Mouse (Mus musculus) heart, embryonic 15.5 days (tissue): Measurements from ENCODE around the gene Plekhm3. TPM values are rescaled to one million over a fixed set of nuclear protein-coding genes. Genes with fewer than 3 reads are reported as not detected.

Experiments
- ATAC-seq: fragments of 200-750 bp; cut with Nextera tagmentation; replicated peaks from 2 replicates; pipeline ENCODE4 v1.8.0; 2017; ENCODE audit warnings: low read depth, moderate TSS enrichment; ENCODE audit not compliant: insufficient number of reproducible peaks, insufficient read depth, low FRiP score
- H3K27ac ChIP-seq: fragments of 300-500 bp; sonication (generic); 2 replicates; pipeline ENCODE4 v1.5.1; 2015; ENCODE audit warnings: mild to moderate bottlenecking, inconsistent platforms
- H3K27me3 ChIP-seq: fragments of 300-500 bp; sonication (generic); 2 replicates; pipeline ENCODE4 v1.6.1; 2015; ENCODE audit warnings: inconsistent platforms
- H3K36me3 ChIP-seq: fragments of 300-500 bp; sonication (generic); 2 replicates; pipeline ENCODE4 v1.6.1; 2015; ENCODE audit warnings: mild to moderate bottlenecking, inconsistent platforms
- H3K4me1 ChIP-seq: fragments of 300-500 bp; sonication (generic); replicated peaks from 2 replicates; pipeline ENCODE4 v1.6.1; 2015; ENCODE audit warnings: inconsistent platforms
- H3K4me2 ChIP-seq: fragments of 300-500 bp; sonication (generic); 2 replicates; pipeline ENCODE4 v1.6.1; 2015; ENCODE audit warnings: inconsistent platforms, mild to moderate bottlenecking, moderate library complexity
- H3K4me3 ChIP-seq: fragments of 300-500 bp; sonication (generic); 2 replicates; pipeline ENCODE4 v1.5.1; 2015; ENCODE audit warnings: mild to moderate bottlenecking, inconsistent platforms
- H3K9ac ChIP-seq: fragments of 300-500 bp; sonication (generic); 2 replicates; pipeline ENCODE4 v1.6.1; 2015; ENCODE audit warnings: mild to moderate bottlenecking, inconsistent platforms
- H3K9me3 ChIP-seq: fragments of 300-500 bp; sonication (generic); replicated peaks from 2 replicates; pipeline ENCODE4 v1.6.1; 2016; ENCODE audit warnings: inconsistent platforms
- WGBS: fragments of 180-500 bp; shearing (Covaris S2); methylation state at CpG from one replicate; pipeline ENCODE4 v1.1.7; 2015; ENCODE audit warnings: mixed read lengths; 5-methylcytosine and 5-hydroxymethylcytosine counted together
- polyA plus RNA-seq: library from polyadenylated mRNA; unstranded; fragments of >200 nt; fragmentation: Nextera tagmentation; extraction: Ambion mirVana; gene quantifications from 2 replicates; pipeline ENCODE4 v1.2.1, GENCODE M21; 2015

Plekhm3 gene
- polyA plus RNA-seq, 1 experiment from 2014 or later, result 5.8 TPM

DNA sequence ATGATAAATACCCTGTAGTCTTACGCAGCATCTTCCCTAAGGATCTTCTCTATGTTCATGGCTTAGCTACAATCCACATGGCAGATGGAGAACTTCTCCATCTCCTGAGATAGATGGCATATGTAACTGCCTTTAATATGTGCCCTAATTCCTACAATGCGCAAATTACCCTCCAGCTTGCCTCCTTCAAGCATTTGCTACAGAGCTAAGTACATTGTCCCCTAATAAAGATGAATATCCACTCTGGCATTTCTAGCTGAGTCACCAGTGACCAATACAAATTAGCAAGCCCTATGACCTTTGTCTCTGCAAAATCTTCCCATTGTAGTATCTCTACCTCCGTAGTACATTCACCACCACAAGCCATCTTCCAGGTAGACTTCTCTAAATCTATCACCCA, 6.4 kb downstream of the Plekhm3 start:
- ATAC-seq, result no peak
- no peak overlapping the region for H3K4me2 ChIP-seq
- H3K9ac ChIP-seq, result no peak overlapping the region
- H3K27ac ChIP-seq, result no peak overlapping the region
- no peaks in the 10 kb centered on the region for H3K9me3 ChIP-seq
- no peak overlapping the region for H3K4me3 ChIP-seq
- no peaks in the 10 kb centered on the region for H3K36me3 ChIP-seq
- H3K4me1 ChIP-seq, result peaks cover 27% of the 10 kb centered on the region
- WGBS, result 94% methylated on average over 3 of the region's 3 CpGs
- no peaks in the 10 kb centered on the region for H3K27me3 ChIP-seq

DNA sequence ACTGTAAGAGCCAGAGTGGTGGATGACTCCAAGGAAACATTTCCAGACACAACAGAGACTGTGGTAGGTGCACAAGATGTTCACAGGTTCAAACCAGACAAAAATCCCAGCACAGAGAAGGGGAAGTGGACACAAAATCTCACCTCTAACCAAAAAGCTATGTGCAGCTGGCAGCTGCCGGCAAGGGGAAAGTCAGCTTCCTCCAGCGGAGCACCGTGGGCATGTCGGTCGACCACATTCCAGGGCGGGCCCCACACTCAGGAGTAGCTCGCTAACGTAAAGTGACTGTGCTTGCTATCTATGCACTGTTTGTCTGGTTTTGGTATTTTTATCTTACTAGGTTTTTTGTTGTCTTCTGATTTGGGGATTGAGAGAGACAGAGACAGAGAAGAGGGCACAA, 7.2 kb downstream of the Plekhm3 start:
- WGBS, result 22% methylated on average over 8 of the region's 8 CpGs
- no peak for ATAC-seq
- Histone ChIP-seq H3K4me2 (no peak overlapping the region), H3K36me3 (no peaks in the 10 kb centered on the region), H3K4me1 (peaks cover 29% of the 10 kb centered on the region), H3K9ac (no peak overlapping the region), H3K27ac (no peak overlapping the region), H3K4me3 (no peak overlapping the region), H3K27me3 (no peaks in the 10 kb centered on the region), H3K9me3 (no peaks in the 10 kb centered on the region)

DNA sequence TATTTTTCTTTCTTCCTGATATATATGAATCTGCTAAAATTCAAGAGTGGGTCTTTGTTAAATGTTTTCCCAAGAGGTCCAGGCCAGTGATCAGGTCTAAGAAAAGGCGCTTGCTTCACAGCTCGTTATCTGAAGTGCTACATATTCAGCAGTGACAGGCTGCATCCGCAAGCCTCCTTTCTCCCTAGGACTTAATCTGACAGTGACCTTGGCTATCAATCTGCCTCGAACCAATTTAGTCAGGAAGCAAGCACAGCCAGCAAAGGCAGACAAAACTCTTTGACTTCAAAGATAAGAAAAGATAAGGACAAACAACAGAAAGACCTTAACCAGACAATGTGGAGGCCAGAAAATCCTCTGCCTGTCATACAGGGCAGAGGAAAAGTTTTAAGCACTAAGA, 10.5 kb downstream of the Plekhm3 start:
- H3K4me2 ChIP-seq, result no peak overlapping the region
- no peak overlapping the region for H3K9ac ChIP-seq
- no peak overlapping the region for H3K4me3 ChIP-seq
- peak overlapping the region; percentile 52 for H3K27ac ChIP-seq
- no peaks in the 10 kb centered on the region for H3K27me3 ChIP-seq
- ATAC-seq, result no peak
- H3K36me3 ChIP-seq, result no peaks in the 10 kb centered on the region
- H3K9me3 ChIP-seq, result no peaks in the 10 kb centered on the region
- peaks cover 29% of the 10 kb centered on the region for H3K4me1 ChIP-seq
- 10% methylated on average over 4 of the region's 4 CpGs for WGBS

DNA sequence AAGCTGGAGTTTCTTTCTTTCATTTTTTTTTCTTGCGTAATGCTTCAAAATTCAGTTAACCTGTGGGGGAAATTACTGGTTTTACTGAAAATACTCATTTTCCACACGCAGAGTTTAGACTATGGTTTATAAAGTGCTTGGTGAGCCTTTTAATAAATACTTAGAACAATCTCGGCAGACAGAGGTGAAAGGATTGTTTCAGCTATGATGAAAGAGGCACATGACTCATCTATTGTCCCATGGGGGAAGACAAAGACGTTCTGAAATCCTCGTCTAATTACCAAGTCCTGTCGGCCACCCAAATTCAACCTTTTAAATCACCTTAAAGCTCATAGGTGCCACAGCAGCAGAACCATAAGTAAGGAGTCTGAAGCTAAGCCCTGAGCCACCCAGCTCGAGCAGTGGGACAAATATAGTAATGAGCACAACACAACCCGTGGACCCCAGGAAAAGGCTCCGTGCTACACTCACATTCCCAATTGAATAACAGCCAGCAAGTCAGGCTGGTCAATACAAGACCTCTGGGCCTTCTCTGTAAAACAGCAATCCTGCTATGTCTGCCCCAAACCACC, 11.3 kb downstream of the Plekhm3 start:
- H3K27me3 ChIP-seq, result no peaks in the 10 kb centered on the region
- H3K9me3 ChIP-seq, result no peaks in the 10 kb centered on the region
- H3K4me1 ChIP-seq, result peaks cover 29% of the 10 kb centered on the region
- H3K9ac ChIP-seq, result no peak overlapping the region
- H3K4me2 ChIP-seq, result no peak overlapping the region
- WGBS, result 46% methylated on average over 9 of the region's 9 CpGs
- no peak for ATAC-seq
- peak overlapping the region; percentile 52 for H3K27ac ChIP-seq
- H3K4me3 ChIP-seq, result no peak overlapping the region
- H3K36me3 ChIP-seq, result no peaks in the 10 kb centered on the region

DNA sequence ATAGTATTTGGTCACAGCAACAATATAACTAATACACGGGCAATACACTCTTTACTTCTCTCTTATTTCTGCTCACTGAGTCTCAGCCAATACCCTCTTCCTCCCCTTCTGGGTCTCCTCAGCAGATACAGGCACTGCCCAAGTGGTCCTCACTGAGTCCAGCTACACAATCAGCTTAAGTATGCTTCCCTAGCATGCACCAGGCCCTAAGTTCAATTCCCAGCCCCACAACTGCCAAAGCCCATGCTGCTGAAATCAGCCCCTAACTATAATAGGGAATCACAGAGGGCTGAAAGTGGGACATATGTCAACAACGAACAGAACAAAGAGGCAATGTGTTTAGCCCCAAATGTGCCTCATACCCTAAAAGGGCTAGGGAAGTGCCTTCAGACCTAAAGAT, 11.9 kb downstream of the Plekhm3 start:
- Histone ChIP-seq H3K36me3 (no peaks in the 10 kb centered on the region), H3K27me3 (no peaks in the 10 kb centered on the region), H3K4me1 (peaks cover 25% of the 10 kb centered on the region), H3K9ac (no peak overlapping the region), H3K4me3 (no peak overlapping the region), H3K4me2 (no peak overlapping the region), H3K9me3 (no peaks in the 10 kb centered on the region), H3K27ac (no peak overlapping the region)
- no peak for ATAC-seq
- 68% methylated on average over 2 of the region's 2 CpGs for WGBS

DNA sequence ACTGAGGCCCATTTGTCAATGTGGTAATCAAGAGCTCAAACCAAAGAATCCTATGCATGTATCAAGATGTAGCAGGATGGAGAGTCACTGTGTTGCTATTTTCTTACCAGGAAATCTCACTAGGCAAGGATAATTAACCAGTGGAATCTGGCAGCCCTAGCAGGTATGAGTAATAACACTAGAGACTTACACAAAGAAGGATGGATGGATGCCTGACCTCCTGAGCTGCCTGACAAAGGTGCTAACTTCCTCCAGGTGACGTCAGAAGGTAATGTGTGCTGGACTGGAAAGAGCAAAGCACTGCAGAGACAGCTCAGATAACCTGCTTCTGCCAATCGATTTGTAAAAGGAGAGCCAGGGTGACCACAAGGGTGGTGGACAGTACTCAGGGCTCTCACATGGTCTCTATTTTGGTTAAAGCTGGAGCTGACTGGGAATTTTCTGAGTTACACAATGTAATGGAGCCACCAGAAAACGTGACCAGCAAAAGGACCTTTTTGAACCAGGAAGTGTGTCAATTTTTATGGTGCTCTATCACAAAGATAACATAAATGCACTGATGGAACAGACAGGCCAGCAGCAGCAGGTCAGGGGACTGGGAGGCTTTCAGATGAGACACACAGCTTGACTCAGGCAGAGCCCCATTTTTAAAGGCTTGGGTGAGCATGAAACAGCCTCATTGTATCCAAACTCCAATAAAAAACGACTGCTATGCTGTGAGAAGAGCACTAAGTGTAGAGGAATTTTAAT, 14.4 kb downstream of the Plekhm3 start:
- no peak overlapping the region for H3K4me3 ChIP-seq
- H3K36me3 ChIP-seq, result no peaks in the 10 kb centered on the region; the same call in 1 of the 2 replicates
- no peaks in the 10 kb centered on the region for H3K27me3 ChIP-seq
- 66% methylated on average over 4 of the region's 4 CpGs for WGBS
- no peak overlapping the region for H3K27ac ChIP-seq
- ATAC-seq, result no peak
- H3K4me2 ChIP-seq, result no peak overlapping the region
- H3K9ac ChIP-seq, result no peak overlapping the region
- H3K9me3 ChIP-seq, result no peaks in the 10 kb centered on the region
- H3K4me1 ChIP-seq, result peaks cover 17% of the 10 kb centered on the region

DNA sequence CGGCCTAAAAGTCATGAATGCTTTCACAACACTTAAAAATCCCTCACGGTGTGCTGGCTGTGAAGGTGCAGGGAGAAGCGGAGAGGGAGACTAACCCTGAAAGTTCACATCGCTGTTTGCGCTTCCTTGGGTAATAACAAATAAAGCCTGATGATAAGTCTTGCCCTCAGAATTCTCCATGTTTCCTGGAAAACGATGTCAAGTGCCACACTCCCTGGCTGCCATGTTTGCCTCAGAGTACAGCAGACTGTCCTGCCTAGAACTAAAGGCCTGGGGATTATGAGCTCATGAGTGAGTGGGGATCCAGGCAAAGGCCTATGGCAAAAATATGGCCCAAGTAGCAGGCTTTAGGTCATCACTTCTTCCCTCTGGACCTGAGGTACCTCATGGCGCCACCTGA, 17.7 kb downstream of the Plekhm3 start:
- Histone ChIP-seq H3K27ac (no peak overlapping the region), H3K4me1 (no peaks in the 10 kb centered on the region), H3K4me2 (no peak overlapping the region), H3K36me3 (no peaks in the 10 kb centered on the region; the same call in 1 of the 2 replicates), H3K27me3 (no peaks in the 10 kb centered on the region), H3K9ac (no peak overlapping the region), H3K4me3 (no peak overlapping the region), H3K9me3 (no peaks in the 10 kb centered on the region)
- 84% methylated on average over 7 of the region's 7 CpGs for WGBS
- ATAC-seq, result no peak

DNA sequence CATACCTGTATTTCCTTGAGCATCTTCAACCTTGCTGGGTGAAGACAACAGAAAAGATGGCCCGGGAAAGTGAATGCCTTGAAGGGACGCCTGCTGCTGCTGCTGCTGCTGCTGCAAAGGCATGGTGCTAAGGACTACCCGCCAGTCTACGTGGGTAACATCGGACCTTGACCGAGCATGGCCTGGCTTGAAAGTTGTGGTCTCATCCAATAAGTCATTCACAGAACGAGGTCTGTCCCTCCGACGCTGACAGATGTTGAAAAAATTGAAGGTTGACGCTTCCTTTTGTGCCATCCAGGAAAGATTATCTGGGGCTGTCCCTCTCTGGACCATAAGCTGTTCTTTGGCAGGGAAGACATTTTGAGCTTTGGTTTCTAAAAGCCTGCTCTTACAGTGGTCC, 18.9 kb downstream of the Plekhm3 start:
- no peaks in the 10 kb centered on the region for H3K4me1 ChIP-seq
- 84% methylated on average over 10 of the region's 10 CpGs for WGBS
- no peak overlapping the region for H3K27ac ChIP-seq
- H3K36me3 ChIP-seq, result no peaks in the 10 kb centered on the region; the same call in 1 of the 2 replicates
- H3K9ac ChIP-seq, result no peak overlapping the region
- H3K27me3 ChIP-seq, result no peaks in the 10 kb centered on the region
- no peak overlapping the region for H3K4me3 ChIP-seq
- no peak for ATAC-seq
- H3K4me2 ChIP-seq, result no peak overlapping the region
- H3K9me3 ChIP-seq, result no peaks in the 10 kb centered on the region

DNA sequence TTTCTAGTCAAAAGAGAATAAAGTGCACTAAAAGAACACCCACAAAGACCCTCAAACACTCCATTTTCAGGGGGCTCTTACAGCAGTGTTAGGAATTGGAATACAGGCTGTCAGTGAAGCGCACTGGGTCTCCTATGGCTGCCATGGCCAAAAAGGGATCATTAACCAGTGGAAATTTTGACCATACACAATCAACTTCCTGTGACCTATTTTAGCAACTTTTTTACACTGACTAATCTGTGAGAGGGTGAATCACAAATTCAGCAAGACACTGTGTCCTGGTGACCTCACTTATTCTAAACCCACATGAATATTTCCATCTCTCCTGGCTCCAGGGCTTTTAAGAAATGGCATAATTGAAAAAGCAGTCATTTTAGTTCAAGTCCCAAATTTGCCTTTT, 23.7 kb downstream of the Plekhm3 start:
- Histone ChIP-seq H3K4me2 (no peak overlapping the region), H3K27me3 (no peaks in the 10 kb centered on the region), H3K4me1 (no peaks in the 10 kb centered on the region), H3K9me3 (no peaks in the 10 kb centered on the region), H3K4me3 (no peak overlapping the region), H3K36me3 (no peaks in the 10 kb centered on the region; the same call in 1 of the 2 replicates), H3K9ac (no peak overlapping the region), H3K27ac (no peak overlapping the region)
- WGBS, result 93% methylated on average over 1 of the region's 1 CpGs
- no peak for ATAC-seq

DNA sequence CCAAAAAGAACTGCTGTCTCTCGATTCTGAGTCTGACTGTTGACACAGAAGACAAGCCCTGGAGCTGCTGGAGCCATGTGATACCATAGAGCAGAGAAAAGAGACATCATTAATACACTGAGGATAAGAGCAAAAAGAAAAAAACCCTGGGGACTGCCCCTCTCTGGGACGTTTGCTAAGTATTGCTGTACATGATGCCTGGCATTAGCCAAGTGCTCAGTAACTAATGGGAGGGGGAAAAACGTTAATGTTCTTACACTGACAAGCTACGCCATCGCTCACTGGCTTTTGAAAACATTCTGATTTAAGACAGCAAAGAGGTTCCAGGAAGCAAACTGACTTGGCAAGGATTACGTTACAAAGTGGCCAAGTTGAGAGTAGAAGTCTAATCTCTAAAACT, 26.5 kb downstream of the Plekhm3 start:
- no peaks in the 10 kb centered on the region for H3K4me1 ChIP-seq
- ATAC-seq, result no peak
- no peaks in the 10 kb centered on the region for H3K36me3 ChIP-seq
- H3K4me2 ChIP-seq, result no peak overlapping the region
- H3K9me3 ChIP-seq, result no peaks in the 10 kb centered on the region
- no peak overlapping the region for H3K27ac ChIP-seq
- WGBS, result 59% methylated on average over 6 of the region's 6 CpGs
- no peaks in the 10 kb centered on the region for H3K27me3 ChIP-seq
- no peak overlapping the region for H3K9ac ChIP-seq
- H3K4me3 ChIP-seq, result no peak overlapping the region

DNA sequence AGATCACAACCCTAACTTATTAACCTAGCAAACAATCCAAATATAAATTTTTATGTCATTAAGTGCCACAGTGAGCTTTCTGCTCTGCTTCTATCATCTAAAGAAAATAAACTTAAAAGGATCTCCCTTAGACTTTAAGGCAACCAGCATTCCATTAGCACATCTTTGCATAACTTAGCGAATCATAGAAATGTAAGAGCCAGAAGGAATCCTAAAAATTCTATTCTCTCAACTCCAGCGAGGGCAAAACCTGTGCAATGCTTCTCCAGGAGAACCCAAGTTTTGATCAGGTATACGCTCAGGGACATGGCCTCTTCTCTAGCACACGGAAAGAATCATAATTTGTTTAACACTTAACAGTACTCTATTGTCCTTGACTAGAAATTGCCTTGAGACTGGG, 27.0 kb downstream of the Plekhm3 start:
- H3K4me2 ChIP-seq, result no peak overlapping the region
- H3K4me3 ChIP-seq, result no peak overlapping the region
- 76% methylated on average over 4 of the region's 4 CpGs for WGBS
- no peaks in the 10 kb centered on the region for H3K4me1 ChIP-seq
- no peak for ATAC-seq
- no peak overlapping the region for H3K9ac ChIP-seq
- H3K9me3 ChIP-seq, result no peaks in the 10 kb centered on the region
- no peaks in the 10 kb centered on the region for H3K36me3 ChIP-seq
- no peaks in the 10 kb centered on the region for H3K27me3 ChIP-seq
- no peak overlapping the region for H3K27ac ChIP-seq

DNA sequence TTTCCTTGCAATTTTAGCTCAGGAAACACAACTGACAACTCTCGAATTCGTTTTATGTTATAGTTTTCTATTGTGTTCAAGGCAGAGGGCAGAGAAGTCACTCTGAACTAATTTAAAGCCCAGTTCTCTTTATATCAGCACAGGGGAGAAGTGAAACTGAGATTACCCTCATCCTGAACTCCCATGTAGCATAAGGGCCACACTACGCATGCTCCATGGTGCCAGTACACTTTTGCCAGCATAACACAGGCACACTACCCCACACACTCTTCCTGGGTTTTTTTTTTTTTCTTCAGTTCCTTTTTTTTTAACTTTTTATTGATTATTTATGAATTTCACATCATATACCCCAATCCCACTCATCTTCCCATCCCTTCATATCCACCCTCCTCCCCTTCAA, 28.1 kb downstream of the Plekhm3 start:
- Histone ChIP-seq H3K9me3 (no peaks in the 10 kb centered on the region), H3K4me2 (no peak overlapping the region), H3K27me3 (no peaks in the 10 kb centered on the region), H3K9ac (no peak overlapping the region), H3K4me3 (no peak overlapping the region), H3K36me3 (no peaks in the 10 kb centered on the region), H3K4me1 (no peaks in the 10 kb centered on the region), H3K27ac (no peak overlapping the region)
- no peak for ATAC-seq
- WGBS, result 91% methylated on average over 3 of the region's 3 CpGs
